Mouse (Mus musculus): Measurements from ENCODE around the gene Flt1. TPM values are rescaled to one million over a fixed set of nuclear protein-coding genes. Genes with fewer than 3 reads are reported as not detected.

Flt1 gene
- polyA plus RNA-seq, 1 experiment from 2014 or later = 11.2 TPM

DNA sequence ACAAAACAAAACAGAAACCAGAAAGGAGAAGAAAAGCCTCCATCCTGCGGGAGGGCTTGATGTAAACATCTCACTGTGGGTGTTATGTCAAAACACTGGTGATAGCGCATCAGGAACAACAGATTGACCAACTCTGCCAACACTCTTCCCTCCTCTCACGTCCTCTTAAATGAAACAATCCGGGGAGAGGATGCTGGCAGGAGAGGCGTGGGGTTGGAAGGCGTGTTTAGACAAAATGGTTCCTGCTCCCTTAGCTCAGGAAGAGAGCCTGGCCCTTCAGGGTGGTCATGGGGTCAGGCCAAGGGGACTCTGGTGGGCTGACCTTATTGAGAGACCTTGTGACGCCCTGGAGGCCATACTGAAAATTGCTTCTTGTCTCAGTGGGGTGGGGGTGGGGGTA, 65.9 kb downstream of the Flt1 start:
- no peaks in the 10 kb centered on the region for H3K4me1 ChIP-seq (ENCODE audit: control insufficient read depth, insufficient read depth, low read length)
- H3K27me3 ChIP-seq (ENCODE audit: control insufficient read depth, insufficient read depth, low read length) = no peaks in the 10 kb centered on the region
- ATAC-seq (ENCODE audit: low FRiP score) (no peak), DNase-seq (ENCODE audit: low spot score, missing footprints) (peak; percentile 77)
- no peak overlapping the region for H3K4me2 ChIP-seq
- no peak overlapping the region for H3K27ac ChIP-seq (ENCODE audit: low read depth, low read length)
- no peak overlapping the region for H3K4me3 ChIP-seq (ENCODE audit: low read depth, low read length)
- H3K9ac ChIP-seq (ENCODE audit: low read length) = no peak overlapping the region
- H3K36me3 ChIP-seq (ENCODE audit: control insufficient read depth, insufficient read depth, low read length) = no peaks in the 10 kb centered on the region
- no peaks in the 10 kb centered on the region for H3K9me3 ChIP-seq (ENCODE audit: control insufficient read depth, low read length)
- 84% methylated on average over 7 of the region's 7 CpGs for WGBS

DNA sequence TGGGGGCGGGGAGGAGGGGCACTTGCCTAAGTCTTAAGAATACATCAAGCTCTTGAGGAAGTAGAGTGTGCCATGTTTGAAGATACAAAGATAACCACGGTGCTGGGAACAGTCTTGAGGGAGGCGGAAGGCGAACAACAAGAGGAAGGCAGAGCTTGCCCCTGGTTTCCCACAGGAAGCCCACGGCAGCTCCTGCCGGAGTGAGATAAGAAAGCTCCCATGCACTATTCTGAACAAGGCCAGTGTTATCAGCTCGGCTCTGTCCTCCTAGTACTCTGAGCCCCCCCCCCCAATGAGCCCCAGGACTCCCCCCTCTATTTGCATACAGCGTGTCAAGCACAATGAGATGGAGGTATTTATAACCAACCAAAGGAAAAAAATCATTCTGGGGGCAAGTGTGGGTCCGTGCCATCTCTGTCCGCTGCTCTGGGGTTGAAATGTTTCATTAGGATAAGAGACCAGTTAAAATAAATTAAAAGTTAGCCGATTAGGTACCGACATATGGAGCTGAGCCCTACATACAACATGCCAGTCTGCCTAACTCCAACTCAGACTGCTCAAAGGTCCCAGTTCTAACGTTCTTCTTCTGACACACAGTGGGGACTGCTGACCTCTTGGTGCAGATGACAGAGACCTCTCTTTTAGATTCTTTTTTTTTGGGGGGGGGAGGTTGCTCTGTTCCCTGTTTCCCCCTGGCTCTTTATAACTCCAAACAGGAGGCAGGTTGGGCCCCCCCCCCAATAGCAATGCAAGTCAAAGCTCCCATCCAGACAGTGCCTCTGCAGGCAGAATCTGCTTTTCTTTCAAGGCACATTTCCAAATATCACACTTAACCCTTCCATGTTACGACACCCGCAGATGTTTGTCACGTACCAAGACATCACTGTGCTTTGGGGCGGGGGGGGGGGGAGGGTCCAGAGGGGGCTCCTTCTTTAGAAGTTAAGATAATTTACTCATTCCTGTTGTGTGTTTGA, 67.6 kb downstream of the Flt1 start:
- DNase-seq (ENCODE audit: low spot score, missing footprints) = peak; percentile 74
- 70% methylated on average over 17 of the region's 17 CpGs for WGBS
- Histone ChIP-seq H3K4me2 (no peak overlapping the region), H3K27me3 (ENCODE audit: control insufficient read depth, insufficient read depth, low read length) (no peaks in the 10 kb centered on the region), H3K9me3 (ENCODE audit: control insufficient read depth, low read length) (no peaks in the 10 kb centered on the region; the same call in 1 of the 2 replicates), H3K4me1 (ENCODE audit: control insufficient read depth, insufficient read depth, low read length) (no peaks in the 10 kb centered on the region), H3K27ac (ENCODE audit: low read depth, low read length) (no peak overlapping the region), H3K36me3 (ENCODE audit: control insufficient read depth, insufficient read depth, low read length) (no peaks in the 10 kb centered on the region), H3K4me3 (ENCODE audit: low read depth, low read length) (no peak overlapping the region), H3K9ac (ENCODE audit: low read length) (no peak overlapping the region)
- 0 out of 2 replicates have a peak, but pooled peaks have one; percentile 22 for ATAC-seq (ENCODE audit: low FRiP score)

DNA sequence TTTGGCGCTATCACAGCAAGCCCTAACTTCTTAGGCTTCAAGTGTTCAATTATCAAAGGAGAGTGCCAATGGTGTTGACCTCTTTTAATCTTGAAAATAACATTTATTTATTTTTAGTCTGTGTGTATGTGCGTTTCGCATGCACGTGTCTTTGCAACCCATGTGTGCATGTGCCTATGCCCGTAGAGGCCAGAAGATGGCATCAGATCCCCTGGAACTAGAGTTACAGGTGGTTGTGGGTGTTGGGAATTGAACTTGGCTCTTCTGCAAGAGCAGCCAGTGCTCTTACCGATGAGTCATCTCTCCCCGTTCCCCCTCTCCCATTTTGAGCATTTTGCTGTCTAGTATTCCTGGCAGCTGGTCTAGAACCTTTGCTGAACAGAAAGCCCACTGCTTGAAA, 70.0 kb downstream of the Flt1 start:
- no peaks in the 10 kb centered on the region for H3K27me3 ChIP-seq (ENCODE audit: control insufficient read depth, insufficient read depth, low read length)
- H3K4me3 ChIP-seq (ENCODE audit: low read depth, low read length) = no peak overlapping the region
- no peak overlapping the region for H3K27ac ChIP-seq (ENCODE audit: low read depth, low read length)
- 89% methylated on average over 7 of the region's 7 CpGs for WGBS
- no peak overlapping the region for H3K9ac ChIP-seq (ENCODE audit: low read length)
- no peak for ATAC-seq (ENCODE audit: low FRiP score)
- H3K4me1 ChIP-seq (ENCODE audit: control insufficient read depth, insufficient read depth, low read length) = no peaks in the 10 kb centered on the region
- DNase-seq (ENCODE audit: low spot score, missing footprints) = peak; percentile 33
- no peaks in the 10 kb centered on the region for H3K36me3 ChIP-seq (ENCODE audit: control insufficient read depth, insufficient read depth, low read length)
- no peak overlapping the region for H3K4me2 ChIP-seq
- no peaks in the 10 kb centered on the region; the same call in 1 of the 2 replicates for H3K9me3 ChIP-seq (ENCODE audit: control insufficient read depth, low read length)

DNA sequence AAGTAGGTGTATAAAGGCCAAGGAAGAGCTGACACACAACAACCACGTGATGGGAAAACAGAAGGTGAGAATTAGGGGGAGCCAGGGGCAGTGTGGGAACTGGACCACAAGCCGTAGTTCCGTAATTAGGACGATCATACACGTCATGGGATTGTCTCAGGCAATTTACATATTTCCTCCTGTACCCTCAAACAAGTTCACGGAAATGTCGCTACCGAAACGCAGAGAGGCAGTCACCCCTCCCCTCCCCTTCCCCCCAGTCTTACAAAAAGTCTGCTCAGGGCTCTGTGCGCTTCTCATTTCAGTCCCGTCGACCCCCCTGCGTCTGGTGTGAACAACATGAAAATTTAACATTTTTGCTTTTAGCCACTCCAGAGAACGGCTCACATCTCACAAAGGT, 74.6 kb downstream of the Flt1 start:
- Histone ChIP-seq H3K27ac (ENCODE audit: low read depth, low read length) (no peak overlapping the region), H3K9me3 (ENCODE audit: control insufficient read depth, low read length) (no peaks in the 10 kb centered on the region; the same call in 1 of the 2 replicates), H3K36me3 (ENCODE audit: control insufficient read depth, insufficient read depth, low read length) (no peaks in the 10 kb centered on the region), H3K4me3 (ENCODE audit: low read depth, low read length) (no peak overlapping the region), H3K4me1 (ENCODE audit: control insufficient read depth, insufficient read depth, low read length) (no peaks in the 10 kb centered on the region), H3K9ac (ENCODE audit: low read length) (no peak overlapping the region), H3K4me2 (no peak overlapping the region), H3K27me3 (ENCODE audit: control insufficient read depth, insufficient read depth, low read length) (no peaks in the 10 kb centered on the region)
- peak; percentile 23 for DNase-seq (ENCODE audit: low spot score, missing footprints)
- no peak for ATAC-seq (ENCODE audit: low FRiP score)
- WGBS = 88% methylated on average over 14 of the region's 14 CpGs

DNA sequence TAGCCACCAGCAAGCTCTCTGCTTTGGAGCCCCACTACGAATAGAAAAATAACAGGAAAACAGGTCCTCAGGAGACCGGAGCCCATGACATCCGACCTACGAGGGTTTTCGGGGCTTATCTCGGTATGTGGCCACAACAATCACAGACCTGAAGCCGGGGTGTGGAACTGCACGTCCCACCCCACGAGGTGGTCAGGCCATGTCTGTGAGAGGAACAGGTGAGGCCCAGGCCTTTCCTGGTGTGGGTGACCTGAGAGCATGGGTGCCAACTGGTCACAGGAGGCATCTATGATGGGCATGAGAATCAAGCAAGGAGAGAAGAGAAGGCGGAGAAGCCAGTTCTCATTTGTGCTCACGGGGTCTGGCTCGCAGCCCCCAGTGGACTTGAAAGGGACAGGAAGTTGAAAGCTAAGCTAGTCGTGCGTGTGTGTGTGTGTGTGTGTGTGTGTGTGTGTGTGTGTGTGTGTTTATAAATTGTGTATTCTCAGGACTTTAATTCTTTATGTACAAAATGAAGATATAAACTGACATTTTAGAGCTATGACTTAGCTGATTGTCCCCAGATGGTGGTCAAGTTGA, 79.4 kb downstream of the Flt1 start:
- H3K27me3 ChIP-seq (ENCODE audit: control insufficient read depth, insufficient read depth, low read length) = no peaks in the 10 kb centered on the region
- DNase-seq (ENCODE audit: low spot score, missing footprints) (peak; percentile 69), ATAC-seq (ENCODE audit: low FRiP score) (no peak)
- H3K9me3 ChIP-seq (ENCODE audit: control insufficient read depth, low read length) = no peaks in the 10 kb centered on the region
- no peak overlapping the region for H3K27ac ChIP-seq (ENCODE audit: low read depth, low read length)
- H3K4me3 ChIP-seq (ENCODE audit: low read depth, low read length) = no peak overlapping the region
- no peaks in the 10 kb centered on the region for H3K36me3 ChIP-seq (ENCODE audit: control insufficient read depth, insufficient read depth, low read length)
- no peaks in the 10 kb centered on the region for H3K4me1 ChIP-seq (ENCODE audit: control insufficient read depth, insufficient read depth, low read length)
- WGBS = 70% methylated on average over 14 of the region's 14 CpGs
- H3K9ac ChIP-seq (ENCODE audit: low read length) = no peak overlapping the region
- H3K4me2 ChIP-seq = no peak overlapping the region

DNA sequence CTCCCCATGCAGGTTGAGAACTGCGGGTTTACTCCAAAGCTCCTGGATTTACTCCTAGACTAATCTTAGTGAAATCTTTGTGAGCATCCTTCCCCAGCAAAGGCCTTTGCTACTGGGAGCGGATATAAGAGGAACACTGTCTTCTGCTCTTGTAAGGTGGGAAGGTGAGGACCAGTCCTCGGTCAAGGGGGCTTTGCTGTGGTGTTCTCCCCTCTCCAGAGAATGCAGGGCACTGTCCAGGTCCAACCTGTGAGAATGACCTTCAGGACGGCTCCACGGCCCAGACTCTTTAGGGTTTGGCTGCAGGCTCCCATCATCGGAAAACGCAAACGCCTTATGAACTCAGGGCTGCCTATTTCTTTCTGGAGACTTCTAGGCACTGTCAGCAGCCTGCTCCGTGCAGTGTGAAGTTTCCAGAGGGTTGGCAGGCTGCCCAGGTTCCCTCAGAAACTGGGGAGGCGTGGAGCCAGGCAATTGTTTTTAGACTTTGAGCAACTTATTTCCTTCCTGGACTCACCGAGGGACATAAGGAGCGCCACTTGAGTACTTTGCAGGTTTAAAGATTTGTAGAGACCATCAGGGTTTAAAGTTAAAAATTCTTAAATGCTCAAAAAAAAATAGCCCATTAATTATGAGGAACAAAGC, 80.7 kb downstream of the Flt1 start:
- Histone ChIP-seq H3K4me3 (ENCODE audit: low read depth, low read length) (no peak overlapping the region), H3K4me2 (no peak overlapping the region), H3K4me1 (ENCODE audit: control insufficient read depth, insufficient read depth, low read length) (no peaks in the 10 kb centered on the region), H3K27ac (ENCODE audit: low read depth, low read length) (no peak overlapping the region), H3K36me3 (ENCODE audit: control insufficient read depth, insufficient read depth, low read length) (no peaks in the 10 kb centered on the region), H3K9me3 (ENCODE audit: control insufficient read depth, low read length) (no peaks in the 10 kb centered on the region), H3K27me3 (ENCODE audit: control insufficient read depth, insufficient read depth, low read length) (no peaks in the 10 kb centered on the region), H3K9ac (ENCODE audit: low read length) (no peak overlapping the region)
- 84% methylated on average over 12 of the region's 12 CpGs for WGBS
- DNase-seq (ENCODE audit: low spot score, missing footprints) (peak; percentile 81), ATAC-seq (ENCODE audit: low FRiP score) (no peak)

DNA sequence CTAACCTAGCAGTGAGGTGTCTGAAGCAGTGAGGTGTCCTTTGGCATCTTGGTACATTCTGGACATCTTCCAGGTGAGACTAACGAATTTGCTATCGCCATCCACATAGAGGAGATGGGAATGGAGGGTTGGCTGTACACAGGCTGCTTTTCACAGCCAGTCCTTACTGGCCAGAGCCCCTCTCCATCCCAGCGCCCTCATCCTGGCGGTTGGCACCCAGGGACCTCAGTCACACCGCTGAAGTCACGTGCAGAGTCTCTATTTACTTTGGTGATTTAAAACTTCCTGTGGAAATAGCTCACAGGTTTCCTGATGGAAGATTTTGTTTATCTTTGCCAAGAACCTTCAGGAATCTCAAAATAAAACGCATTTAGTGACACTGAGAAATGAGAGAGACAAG, 84.4 kb downstream of the Flt1 start:
- ATAC-seq (ENCODE audit: low FRiP score) (no peak), DNase-seq (ENCODE audit: low spot score, missing footprints) (peak; percentile 56)
- WGBS = 71% methylated on average over 7 of the region's 7 CpGs
- Histone ChIP-seq H3K9me3 (ENCODE audit: control insufficient read depth, low read length) (no peaks in the 10 kb centered on the region), H3K4me2 (no peak overlapping the region), H3K27ac (ENCODE audit: low read depth, low read length) (no peak overlapping the region), H3K36me3 (ENCODE audit: control insufficient read depth, insufficient read depth, low read length) (no peaks in the 10 kb centered on the region), H3K9ac (ENCODE audit: low read length) (no peak overlapping the region), H3K4me3 (ENCODE audit: low read depth, low read length) (no peak overlapping the region), H3K27me3 (ENCODE audit: control insufficient read depth, insufficient read depth, low read length) (no peaks in the 10 kb centered on the region), H3K4me1 (ENCODE audit: control insufficient read depth, insufficient read depth, low read length) (no peaks in the 10 kb centered on the region)

DNA sequence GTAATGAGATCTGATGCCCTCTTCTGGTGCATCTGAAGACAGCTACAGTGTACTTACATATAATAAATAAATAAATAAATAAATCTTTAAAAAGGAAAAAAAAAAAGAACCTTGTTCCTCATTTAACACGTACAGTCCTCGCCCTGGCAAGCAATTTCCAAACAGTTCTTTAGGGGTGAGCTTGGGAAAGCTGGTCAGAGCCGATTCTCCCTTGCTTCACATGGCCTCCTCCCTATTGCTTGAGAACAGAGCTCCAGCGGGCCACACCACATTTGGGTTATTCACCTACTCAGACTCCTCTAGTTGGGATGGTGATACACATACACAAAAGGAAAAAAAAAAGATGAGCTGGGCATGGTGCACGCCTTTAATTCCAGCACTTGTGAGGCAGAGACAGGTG, 85.9 kb downstream of the Flt1 start:
- Histone ChIP-seq H3K9ac (ENCODE audit: low read length) (no peak overlapping the region), H3K27me3 (ENCODE audit: control insufficient read depth, insufficient read depth, low read length) (no peaks in the 10 kb centered on the region), H3K4me3 (ENCODE audit: low read depth, low read length) (no peak overlapping the region), H3K4me2 (no peak overlapping the region), H3K27ac (ENCODE audit: low read depth, low read length) (no peak overlapping the region), H3K9me3 (ENCODE audit: control insufficient read depth, low read length) (no peaks in the 10 kb centered on the region), H3K4me1 (ENCODE audit: control insufficient read depth, insufficient read depth, low read length) (no peaks in the 10 kb centered on the region), H3K36me3 (ENCODE audit: control insufficient read depth, insufficient read depth, low read length) (no peaks in the 10 kb centered on the region)
- ATAC-seq (ENCODE audit: low FRiP score) = no peak
- WGBS = 93% methylated on average over 5 of the region's 5 CpGs
- peak; percentile 76 for DNase-seq (ENCODE audit: low spot score, missing footprints)

DNA sequence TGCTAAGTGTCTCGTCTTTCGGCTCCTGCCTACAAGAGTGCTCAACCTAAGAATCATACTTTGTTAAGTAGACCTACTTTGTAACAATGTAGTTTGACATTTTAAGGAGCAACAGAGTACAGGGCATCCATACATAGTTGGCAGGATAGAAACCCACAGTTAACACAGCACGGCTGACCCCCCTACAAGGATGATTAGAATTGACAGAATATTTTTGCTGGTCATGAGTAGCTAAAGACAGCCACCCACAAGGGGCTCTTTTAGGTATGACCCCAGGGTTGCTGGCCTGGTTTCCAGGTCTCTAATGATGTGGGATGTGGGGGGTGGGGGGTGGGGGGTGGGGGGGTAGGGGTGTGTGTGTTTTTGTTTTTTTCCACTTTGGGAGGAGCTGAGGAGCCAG, 89.1 kb downstream of the Flt1 start:
- no peak for ATAC-seq (ENCODE audit: low FRiP score)
- H3K4me1 ChIP-seq (ENCODE audit: control insufficient read depth, insufficient read depth, low read length) = peaks cover 4% of the 10 kb centered on the region; the same call in 1 of the 2 replicates
- H3K9ac ChIP-seq (ENCODE audit: low read length) = no peak overlapping the region
- 83% methylated on average over 3 of the region's 3 CpGs for WGBS
- no peaks in the 10 kb centered on the region for H3K36me3 ChIP-seq (ENCODE audit: control insufficient read depth, insufficient read depth, low read length)
- peak; percentile 54 for DNase-seq (ENCODE audit: low spot score, missing footprints)
- no peak overlapping the region for H3K27ac ChIP-seq (ENCODE audit: low read depth, low read length)
- H3K4me2 ChIP-seq = no peak overlapping the region
- no peaks in the 10 kb centered on the region for H3K27me3 ChIP-seq (ENCODE audit: control insufficient read depth, insufficient read depth, low read length)
- no peaks in the 10 kb centered on the region for H3K9me3 ChIP-seq (ENCODE audit: control insufficient read depth, low read length)
- no peak overlapping the region for H3K4me3 ChIP-seq (ENCODE audit: low read depth, low read length)
